Mouse (Mus musculus): ENCODE data around the gene Cpne4. TPM values are rescaled to one million over a fixed set of nuclear protein-coding genes. Genes with fewer than 3 reads are reported as not detected.

Cpne4 gene
- total RNA-seq, 4 experiments from 2014 or later = 111 to 134 (median 121) TPM

DNA sequence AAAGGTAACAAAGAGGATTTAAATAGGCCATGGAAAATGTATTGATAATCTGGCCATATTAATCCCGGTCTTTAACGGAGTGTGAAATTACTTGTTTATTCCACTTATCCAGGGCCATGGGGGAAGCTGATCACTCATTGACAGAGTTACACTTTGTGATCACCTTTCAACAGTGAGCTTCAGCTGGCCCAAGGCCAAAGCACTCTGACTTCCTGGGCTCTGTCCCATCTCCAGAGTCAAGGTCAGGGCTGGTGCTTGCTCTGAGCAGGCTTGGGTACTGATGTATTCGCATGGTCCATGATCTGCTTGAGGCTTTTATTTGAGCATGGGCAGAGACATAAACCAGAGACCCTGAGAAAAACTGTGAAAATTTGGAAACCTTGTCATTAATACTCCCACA lies 131.5 kb downstream of the Cpne4 start:
- DNase-seq (ENCODE audit: low spot score in 2 of 2) = no peak

DNA sequence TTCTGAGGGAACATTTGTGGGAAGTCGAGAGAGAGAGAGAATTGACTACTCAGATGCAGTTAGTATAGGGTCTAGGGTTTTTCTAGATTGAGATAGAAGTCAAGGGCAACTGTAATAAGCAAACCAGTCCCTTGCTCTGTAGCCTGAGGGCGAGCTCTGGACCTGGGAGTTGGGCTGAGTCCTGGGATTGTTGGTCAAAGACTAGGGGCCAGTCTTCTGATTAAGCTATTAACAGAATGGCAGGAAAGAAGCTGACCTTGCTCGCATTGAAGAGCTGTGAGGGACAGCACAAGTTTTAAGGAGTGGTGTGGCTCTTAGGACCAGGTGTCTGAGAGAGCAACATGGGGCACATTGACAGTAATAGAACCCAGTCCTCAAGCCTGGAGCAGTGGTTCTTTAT lies 140.0 kb downstream of the Cpne4 start:
- DNase-seq (ENCODE audit: low spot score in 2 of 2) = no peak

DNA sequence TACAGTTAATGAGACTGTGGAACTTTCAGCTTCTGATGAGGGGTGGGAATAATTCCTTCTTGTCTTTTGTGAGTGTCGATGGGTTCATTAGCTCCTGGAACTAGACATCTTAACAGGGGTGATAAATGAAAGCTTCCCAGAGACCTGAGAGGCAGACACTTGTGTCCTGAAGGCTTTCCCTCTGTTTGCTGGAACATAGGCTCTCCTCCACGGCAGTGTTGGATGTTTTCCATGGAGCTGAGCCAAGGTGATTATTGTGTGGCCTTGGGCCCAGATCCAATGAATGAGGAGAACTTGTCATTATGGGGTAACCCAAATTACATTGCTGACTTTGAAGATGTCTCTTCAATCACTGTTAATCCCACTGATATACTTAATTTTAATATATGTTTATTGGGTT lies 146.1 kb downstream of the Cpne4 start:
- no peak for DNase-seq (ENCODE audit: low spot score in 2 of 2)

DNA sequence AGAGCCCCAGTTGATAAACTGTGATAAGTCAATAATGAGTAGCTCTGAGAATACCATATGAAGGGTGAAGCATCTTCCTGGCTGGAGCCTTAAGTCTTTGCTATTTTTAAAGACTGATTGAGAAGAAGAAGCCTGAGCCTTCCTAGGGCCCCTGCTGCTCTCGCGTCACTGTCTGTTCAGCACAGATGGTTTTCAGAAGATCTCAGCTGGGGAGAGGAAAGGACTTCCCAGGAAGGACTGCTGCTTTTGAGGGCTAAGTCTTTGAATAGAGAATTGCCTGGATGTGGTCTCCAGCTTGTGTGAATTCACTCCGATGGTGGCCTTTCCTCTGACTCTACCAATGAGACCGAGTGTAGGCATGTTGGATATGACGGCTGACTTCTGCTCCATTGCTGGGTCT lies 163.7 kb downstream of the Cpne4 start:
- DNase-seq (ENCODE audit: low spot score in 2 of 2) = peak in 1 of 2 experiments; percentile 16

DNA sequence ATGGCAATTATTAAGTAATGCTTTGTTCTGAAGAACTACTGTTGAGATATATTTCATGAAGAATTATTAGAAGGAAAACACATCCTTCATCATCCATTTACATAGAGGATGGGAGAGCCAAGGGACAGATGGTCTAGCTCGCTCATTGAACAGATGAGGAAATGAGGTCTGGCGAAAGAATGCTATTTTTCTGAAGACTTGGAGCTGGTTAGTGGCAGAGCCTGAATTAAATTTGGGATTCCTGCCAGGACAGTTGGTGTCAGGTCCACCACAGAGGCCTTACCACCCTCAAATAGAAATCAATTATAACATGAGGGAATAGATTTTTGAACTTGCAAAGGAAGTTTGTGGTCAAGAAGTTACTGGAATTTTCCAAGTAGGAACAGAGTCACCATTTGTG lies 178.2 kb downstream of the Cpne4 start:
- DNase-seq (ENCODE audit: low spot score in 2 of 2) = peak in 1 of 2 experiments; percentile 32

DNA sequence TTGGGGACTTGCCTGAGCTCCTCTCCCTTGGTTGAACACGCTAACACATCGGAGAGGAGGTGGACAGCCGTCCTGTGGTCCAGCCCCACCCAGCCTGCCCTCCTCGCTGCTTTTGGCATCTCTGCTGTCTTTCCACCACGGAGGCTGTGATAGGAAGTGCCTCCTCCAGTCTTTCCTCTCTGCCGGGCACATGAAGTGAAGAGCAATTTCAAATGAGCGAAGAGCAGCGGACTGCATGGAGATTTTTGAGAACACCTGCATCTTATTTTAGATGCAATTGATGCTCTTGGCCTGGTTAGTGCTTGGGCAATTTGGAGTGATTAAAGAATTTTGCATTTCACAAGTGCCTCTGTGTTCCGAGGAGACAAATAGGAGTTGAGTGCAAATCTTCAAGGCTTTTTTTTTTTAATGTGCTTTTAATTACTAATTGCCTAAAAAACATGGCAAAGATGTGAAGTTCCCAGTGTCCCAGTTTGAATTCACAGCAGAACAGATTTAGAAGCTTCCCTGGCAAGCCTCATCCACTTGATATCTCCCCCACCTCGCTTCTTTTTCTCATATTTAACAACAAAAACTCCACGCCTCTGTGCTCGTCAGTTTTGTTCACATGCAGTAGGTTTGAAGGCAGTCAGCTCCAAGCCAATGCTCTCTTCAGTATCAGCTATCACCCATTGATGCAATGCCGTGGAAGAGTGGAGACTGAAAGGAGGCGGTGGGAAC lies 195.7 kb downstream of the Cpne4 start:
- no peak for DNase-seq (ENCODE audit: low spot score in 2 of 2)

DNA sequence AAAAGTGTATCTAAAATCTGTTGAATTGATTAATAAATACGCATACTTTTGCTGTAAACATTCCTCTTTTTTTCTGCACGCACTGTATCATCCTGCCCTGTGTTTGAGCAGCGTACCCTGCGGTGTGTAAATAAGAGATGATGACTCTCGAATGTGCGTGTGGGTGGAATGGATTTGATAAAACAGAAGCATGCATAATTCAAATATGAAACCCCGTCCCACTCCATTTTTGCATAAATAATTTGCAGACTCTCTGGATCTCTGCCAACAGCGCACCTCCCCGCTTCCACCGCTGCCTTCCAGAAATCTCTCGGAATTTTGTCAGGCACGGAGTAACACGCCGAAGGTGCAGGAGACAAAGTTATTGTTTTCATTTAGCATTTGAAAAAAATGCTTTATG lies 208.4 kb downstream of the Cpne4 start:
- DNase-seq (ENCODE audit: low spot score in 2 of 2) = no peak

DNA sequence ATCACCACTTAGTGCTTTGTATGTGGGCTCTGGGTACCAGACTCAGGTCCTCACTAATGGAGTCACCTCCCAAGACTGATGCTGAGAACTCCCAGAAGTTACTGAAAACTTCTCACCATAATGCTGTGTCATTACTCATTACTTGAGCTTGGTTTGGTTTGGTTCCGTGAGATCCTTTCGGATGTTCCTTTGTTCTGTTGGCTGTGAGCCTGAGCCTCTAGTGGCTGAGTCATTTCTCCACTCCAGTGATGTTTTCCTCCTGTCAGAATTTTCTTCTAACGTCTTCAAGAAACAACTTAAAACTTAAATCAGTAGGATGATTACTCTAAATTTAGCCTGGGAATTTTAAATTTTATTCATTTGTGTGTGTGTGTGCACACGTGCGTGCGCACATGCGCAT lies 212.9 kb downstream of the Cpne4 start:
- no peak for DNase-seq (ENCODE audit: low spot score in 2 of 2)

DNA sequence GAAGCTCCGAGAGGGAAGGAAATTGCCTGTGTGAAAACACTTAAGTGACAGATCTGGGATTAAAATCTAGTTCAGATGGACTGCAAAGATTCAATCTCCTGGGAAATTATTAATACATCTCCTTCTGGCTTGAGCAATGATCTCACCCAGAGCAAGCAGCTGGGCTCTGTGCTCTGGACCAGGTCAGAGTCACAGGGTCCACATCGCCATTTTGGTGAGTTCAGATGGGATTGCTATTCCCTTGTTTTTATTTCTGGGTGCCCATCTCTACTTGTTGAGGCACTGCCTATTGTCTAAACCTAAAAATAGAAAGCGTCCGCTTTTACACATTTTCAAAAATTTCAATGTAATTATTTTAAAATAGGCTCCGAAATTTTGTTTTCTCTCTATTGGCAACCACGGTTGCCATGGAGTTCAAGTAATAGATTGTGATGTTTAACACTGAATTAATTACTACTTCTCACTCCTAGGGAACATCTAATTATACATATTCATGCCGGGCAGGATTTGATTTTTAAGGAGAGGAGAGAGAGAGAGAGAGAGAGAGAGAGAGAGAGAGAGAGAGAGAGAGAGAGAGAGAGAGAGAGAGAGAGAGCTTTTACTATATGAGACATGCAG lies 229.2 kb downstream of the Cpne4 start:
- no peak for DNase-seq (ENCODE audit: low spot score in 2 of 2)

DNA sequence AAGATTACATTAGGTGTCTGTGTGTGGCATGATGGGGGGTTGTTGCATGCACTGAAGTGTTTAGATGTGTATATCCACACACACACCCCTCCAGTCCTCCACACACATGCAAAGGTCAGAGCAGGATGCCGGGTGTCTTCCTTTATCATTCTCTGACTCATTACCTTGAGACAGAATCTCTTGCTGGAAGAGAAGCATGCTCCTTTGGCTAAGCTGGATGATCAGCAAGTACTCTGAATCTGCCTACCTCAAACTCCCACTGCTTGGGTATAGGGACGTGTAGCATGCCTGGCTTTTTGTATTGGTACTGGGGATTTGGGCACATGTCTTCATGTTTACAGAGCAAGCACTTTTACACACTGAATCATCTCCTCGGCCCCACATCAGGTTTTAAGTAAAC lies 230.0 kb downstream of the Cpne4 start:
- no peak for DNase-seq (ENCODE audit: low spot score in 2 of 2)

DNA sequence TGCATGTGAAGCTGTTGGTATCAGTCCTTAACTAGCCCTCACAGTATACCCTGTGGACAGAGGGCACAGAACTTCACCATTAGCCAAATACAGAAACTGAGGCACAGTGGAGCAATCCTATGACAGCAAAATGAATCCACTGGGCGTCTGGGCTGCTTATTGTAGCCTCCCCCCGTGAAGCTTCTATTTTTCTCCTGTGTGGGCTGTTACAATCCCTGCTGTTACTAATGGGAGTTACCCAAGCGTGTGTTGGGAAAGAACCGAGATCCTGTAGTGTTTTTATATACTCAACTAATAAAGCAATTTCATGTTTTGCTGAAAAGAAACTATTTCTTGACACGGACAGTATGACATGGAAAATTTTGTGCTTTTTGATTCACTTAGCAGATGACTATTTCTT lies 230.7 kb downstream of the Cpne4 start:
- DNase-seq (ENCODE audit: low spot score in 2 of 2) = peak in 1 of 2 experiments; percentile 18

DNA sequence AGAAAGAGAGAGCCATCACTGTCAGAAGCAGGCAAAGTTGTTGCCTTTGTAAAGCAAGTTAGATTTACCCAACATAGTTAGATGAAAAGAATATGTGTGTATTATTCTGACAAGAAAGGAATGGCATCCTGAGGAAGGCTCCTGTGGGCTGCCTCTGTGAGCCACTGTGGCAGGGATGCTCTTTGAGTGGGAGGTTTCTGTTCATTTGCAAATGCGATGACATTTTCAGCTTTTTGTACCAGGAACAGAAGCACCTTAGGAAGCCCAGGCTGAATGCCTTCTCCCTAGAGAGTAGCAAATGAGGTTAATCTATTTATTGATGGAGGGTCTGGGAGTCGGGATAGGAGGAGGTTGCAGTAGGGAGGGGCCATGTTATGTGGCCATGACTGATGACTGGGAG lies 249.5 kb downstream of the Cpne4 start:
- no peak for DNase-seq (ENCODE audit: low spot score in 2 of 2)

DNA sequence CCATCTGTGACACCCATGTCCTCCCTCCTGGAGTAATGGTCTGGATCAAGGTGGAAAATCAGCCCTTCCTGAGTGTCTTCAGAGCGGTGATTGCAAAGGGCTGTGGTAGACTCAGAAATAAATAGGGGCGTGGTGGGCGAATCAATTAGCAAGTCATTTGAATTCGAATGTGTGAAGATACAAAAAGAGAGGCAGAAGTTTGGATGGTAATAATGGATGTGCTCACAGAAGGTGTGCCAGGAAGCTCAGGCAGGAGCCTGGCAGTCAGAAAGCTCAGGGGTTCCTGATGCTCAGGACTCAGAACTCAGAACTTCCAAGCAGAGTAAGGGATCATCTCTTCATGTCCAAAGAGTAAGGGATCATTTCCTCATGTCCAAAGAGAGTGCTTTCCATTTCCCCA lies 257.7 kb downstream of the Cpne4 start:
- DNase-seq (ENCODE audit: low spot score in 2 of 2) = no peak

DNA sequence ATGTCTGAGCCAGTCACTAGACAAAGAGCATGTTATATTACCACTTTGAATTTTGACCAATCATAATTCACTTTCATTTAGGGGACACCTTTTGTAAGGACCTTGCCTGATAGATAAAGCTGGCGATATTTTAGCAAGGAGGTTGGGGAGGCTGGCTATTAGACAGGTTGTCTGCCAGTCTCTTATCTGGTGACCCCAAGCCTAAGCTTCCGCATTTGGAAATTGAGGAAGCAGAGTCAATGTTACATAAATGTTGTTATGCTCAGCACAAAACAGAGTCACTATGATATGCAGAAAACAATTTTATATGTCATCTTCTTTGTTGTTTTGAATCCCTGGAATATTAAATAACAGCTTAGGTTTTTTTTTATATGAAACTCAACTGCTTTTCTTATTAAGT lies 267.6 kb downstream of the Cpne4 start:
- DNase-seq (ENCODE audit: low spot score in 2 of 2) = no peak

DNA sequence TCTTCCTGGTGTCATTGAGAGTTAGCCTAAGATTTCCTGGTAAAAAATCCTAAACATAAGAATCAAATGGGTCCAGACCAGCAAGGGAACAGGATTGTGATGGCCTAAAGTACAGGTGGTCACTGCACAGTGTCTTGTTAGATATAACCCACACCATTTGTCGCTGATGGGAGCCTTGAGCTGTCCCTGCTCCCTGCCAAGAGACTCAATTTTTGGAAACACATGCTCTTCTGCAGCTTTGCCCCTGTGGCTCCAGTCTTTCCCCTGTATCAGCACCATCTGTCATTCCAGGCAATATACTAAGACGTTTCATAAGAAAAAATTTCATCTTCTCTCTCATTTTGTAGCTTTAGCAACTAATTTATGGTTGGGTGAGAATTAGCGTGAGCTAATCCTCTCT lies 281.6 kb downstream of the Cpne4 start:
- no peak for DNase-seq (ENCODE audit: low spot score in 2 of 2)

DNA sequence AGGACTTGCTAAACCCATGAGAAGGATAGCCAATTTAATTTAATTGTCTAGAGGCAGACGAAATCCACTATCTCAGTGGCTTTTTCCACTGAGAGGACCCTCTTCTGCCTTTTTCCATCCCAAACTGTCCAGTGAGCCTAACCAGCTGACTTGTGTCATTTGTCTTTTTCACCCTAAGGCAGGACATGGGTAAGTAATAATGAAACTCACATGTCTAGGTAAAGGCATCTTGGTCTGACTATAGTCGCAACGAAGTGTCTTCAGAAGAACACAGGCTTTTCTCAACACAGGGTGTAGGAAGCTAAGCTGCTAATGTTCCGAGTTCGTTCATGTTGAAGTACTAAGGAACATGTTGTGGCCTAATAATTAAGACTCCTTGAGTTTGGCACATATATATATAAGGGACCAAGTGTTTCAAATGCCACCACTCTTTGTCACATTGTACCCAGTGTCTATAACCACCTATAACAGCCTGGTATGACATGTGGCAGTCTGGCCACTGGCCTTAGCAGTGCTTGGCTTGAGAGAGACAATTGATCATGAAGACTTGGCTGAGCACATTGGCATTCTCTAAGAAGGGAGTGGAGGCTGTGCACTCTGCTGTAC lies 286.0 kb downstream of the Cpne4 start:
- no peak for DNase-seq (ENCODE audit: low spot score in 2 of 2)

DNA sequence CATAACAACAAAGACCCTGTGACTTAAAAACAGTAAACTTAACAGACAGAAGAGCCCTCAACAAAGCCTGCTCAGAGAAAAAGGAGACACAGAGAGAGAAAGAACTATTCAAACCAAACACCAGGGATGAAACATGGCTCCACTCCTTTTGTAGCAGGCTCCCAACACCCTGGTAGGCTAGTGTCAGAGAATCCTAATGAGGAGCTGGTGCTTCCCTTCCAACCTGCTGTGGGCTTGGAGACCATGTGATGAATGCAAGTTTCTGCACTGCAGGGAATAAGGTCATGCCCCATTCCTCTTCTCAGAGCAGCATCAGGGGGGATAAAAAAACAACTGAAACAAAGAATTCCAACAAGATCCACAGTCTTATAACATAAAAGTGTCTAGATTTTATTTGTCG lies 290.8 kb downstream of the Cpne4 start:
- no peak for DNase-seq (ENCODE audit: low spot score in 2 of 2)

DNA sequence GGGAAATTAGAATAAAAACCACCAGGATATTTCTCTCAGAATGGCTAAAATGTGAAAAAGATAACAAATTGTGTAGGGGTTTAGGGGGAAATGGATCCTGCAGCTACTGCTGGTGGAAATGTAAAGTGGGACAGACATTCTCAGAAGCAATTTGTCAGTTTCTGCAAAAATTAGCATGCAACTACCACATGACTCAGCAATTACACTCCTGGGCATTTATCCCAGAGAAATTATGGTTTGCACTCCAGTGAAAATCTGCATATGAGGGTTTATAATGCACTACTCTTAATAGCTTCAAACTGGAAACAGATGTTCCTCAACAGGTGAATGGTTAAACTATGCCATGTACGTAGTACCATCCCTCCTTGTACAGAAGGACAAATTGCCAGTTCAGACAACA lies 294.2 kb downstream of the Cpne4 start:
- DNase-seq (ENCODE audit: low spot score in 2 of 2) = peak; percentile 26 to 51

DNA sequence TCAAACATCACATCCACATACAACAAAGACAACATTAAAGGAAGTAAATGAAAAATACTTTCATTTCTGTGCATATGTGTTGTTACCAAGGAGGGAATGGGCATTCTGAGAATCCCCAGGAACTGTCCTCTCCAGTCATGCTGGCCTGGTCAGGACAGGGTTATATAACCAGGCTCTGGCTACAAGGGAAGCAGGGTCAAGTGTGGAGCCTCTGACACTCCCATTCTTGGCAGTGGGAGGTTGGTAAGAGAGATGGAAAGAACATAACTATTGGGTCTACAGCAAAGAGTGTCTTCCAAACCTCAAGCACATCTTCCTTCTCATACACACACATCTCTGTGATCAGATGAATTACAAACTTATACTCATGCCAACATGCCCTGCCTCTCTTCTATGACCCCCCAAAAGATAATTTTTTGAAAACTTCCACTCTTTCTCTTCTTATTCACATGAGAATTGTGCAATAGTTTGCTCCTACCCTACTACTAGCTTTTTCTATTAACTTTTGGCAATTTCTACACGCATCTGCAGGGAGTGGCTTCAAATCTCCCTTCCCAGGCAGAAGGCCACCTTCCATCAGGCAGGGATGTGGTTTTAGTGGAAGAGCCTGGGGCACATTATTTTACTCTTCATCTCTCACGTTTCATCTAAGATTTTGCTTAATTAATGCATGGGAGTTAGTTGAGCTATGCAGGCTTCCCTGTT lies 298.3 kb downstream of the Cpne4 start:
- DNase-seq (ENCODE audit: low spot score in 2 of 2) = no peak

DNA sequence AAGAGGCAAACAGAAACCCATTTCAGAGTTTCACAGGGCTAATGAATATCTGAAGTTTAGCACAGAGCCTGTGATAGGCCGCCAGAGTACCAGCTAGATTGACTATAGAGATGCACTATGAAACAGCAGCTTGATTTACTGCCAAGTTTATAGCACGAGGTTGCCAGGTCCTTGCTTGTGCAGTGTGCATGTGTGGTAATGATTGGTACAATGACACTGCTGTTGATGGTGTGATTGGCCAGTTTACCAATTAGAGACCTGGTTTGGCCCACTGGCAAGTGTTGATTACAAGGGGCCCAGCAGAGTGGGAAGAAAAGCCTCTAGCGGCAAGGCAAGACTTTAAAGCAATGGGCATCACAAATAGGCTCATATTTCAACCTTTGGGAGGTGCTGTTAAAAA lies 306.6 kb downstream of the Cpne4 start:
- no peak for DNase-seq (ENCODE audit: low spot score in 2 of 2)

DNA sequence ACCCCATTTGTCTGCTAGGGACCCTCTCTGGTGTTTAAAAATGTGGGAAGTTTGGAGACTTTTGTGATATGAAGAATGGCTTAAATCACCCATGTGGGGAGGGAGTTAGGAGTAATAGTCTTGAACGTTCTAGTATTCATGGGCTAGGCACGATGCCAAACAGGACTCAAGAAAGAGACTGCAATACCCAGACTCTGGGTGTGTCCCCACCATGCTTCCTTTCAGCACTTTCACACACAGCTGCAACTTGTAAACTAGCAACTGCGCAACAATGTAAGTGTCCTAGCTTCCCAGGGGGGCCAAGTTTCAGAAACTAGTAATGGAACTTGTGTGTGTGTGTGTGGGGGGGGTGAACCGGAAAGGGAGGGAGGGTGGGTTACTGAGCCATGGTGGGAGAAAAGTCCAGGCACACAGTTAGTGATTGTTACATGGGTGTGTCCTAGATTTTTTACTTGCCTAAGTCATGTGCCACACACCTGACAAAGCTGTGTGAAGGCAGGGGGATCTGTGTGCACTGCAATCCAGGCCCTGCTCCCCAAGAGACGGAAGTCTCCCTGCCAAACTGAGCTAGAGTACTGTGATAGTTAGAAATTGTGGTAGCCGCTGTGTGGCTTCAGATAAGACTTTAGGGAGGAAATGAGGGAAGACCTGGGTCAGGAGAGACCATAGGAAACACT lies 307.3 kb downstream of the Cpne4 start:
- DNase-seq (ENCODE audit: low spot score in 2 of 2) = no peak

DNA sequence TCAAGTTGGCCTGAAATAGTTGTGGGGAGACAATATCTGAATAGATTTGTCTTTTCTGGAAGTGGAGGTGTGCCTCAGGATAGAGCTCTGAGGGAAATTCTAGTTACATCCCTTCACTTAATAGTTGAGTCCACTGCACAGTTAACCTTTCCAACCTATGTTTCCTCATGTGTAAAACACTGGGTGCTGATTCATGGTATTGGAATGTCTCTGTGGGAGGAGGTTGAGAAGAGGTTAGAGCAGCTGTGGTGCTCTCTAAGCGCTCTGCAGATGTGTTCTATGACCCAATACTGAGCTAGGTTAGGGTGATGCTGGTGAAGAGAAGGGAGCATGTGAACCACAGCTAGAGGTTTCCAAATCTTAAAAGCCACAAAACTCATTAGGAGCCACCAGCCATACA lies 318.7 kb downstream of the Cpne4 start:
- no peak for DNase-seq (ENCODE audit: low spot score in 2 of 2)
